8 mouse cellular contexts compared by ENCODE assay signal in genomic region chr8:110618391-110619207, GRCm38 (mm10). TPM values are rescaled to one million over a fixed set of nuclear protein-coding genes. Genes with fewer than 3 reads are reported as not detected.
DNase-seq lines count a peak whose midpoint lies in the region; ATAC-seq and TF ChIP-seq lines count a peak whose summit lies in the region.

Gene Vac14 (plus strand): TSS chr8:110618585.

- peak within 1 kb of the TSS; percentile 88 for H3K27ac ChIP-seq in gastrocnemius, adult 2 months
- H3K27ac ChIP-seq in hindbrain, postnatal 0 days = peak within 1 kb of the TSS; percentile 77
- H3K27ac ChIP-seq in left cerebral cortex, adult 2 months = peak within 1 kb of the TSS; percentile 69

- peak; percentile 87 for ATAC-seq in common myeloid progenitor, adult 5-6 weeks (replicated peaks; ENCODE audit: low read depth, poor library complexity, severe bottlenecking)
- peak; percentile 97 for ATAC-seq in hindbrain, postnatal 0 days
- ATAC-seq in megakaryocyte, adult 5-6 weeks (ENCODE audit: poor library complexity, severe bottlenecking) = peak; percentile 93

- DNase-seq in ZHBTc4 (ENCODE audit: low read depth, low spot score) = peak; percentile 98
- DNase-seq in gastrocnemius, adult 2 months = peak; percentile 99
- DNase-seq in hindbrain, postnatal 0 days (ENCODE audit: low spot score) = peak; percentile 98
- peak; percentile 96 to 97 for DNase-seq in left cerebral cortex, adult 2 months (ENCODE audit: extremely low spot score in 1 of 2, low spot score in 2 of 2)
- peak; percentile 98 to 99 for DNase-seq in right cerebral cortex, adult 2 months (ENCODE audit: low spot score in 2 of 2)
- DNase-seq in urinary bladder, postnatal 14 days (ENCODE audit: low spot score) = peak; percentile 98

- peak within 1 kb of the TSS; percentile 77 for H3K4me3 ChIP-seq in gastrocnemius, adult 2 months
- H3K4me3 ChIP-seq in hindbrain, postnatal 0 days (ENCODE audit: low read length) = peak within 1 kb of the TSS; percentile 94
- peak within 1 kb of the TSS; percentile 99 for H3K4me3 ChIP-seq in left cerebral cortex, adult 2 months

- intact Hi-C loops in gastrocnemius, adult 2 months (cut with DNase I) = loop anchor here (10.0 kb wide), 1 partner anchor 404 kb away; the partner anchor contains the start of gene Cmtr2
- intact Hi-C loops in left cerebral cortex, adult 2 months (cut with DNase I) = no loop called here

- peak within 1 kb of the TSS; percentile 90 for H3K4me2 ChIP-seq in hindbrain, postnatal 0 days (ENCODE audit: low read depth, low read length)

- under 1% methylated on average over 55 of the region's 67 CpGs for WGBS in hindbrain, postnatal 0 days

- peak within 1 kb of the TSS; percentile 79 for H3K9ac ChIP-seq in hindbrain, postnatal 0 days (replicated peaks; ENCODE audit: low read length)

- no peaks in the 10 kb centered on the region for H3K9me3 ChIP-seq in hindbrain, postnatal 0 days (ENCODE audit: low read length)

- no peaks in the 10 kb centered on the region for H3K36me3 ChIP-seq in hindbrain, postnatal 0 days (ENCODE audit: insufficient read depth, low read length)

- H3K4me1 ChIP-seq in hindbrain, postnatal 0 days (ENCODE audit: insufficient read depth, low read length) = peaks cover 12% of the 10 kb centered on the region

- TF ChIP-seq CTCF in gastrocnemius, adult 2 months (IDR thresholded peaks at IDR 0.05) = no peak
- no peak for TF ChIP-seq CTCF in hindbrain, postnatal 0 days (IDR thresholded peaks at IDR 0.05; ENCODE audit: low read depth)
- TF ChIP-seq CTCF in left cerebral cortex, adult 2 months (IDR thresholded peaks at IDR 0.05) = no peak

- no peaks in the 10 kb centered on the region for H3K27me3 ChIP-seq in hindbrain, postnatal 0 days (ENCODE audit: insufficient read depth, low read length)

RNA-seq across cellular contexts. Expression of gene Vac14, which starts in this region (rescaled TPM):
- total RNA-seq in common myeloid progenitor, adult 5-6 weeks (2017) = 19.8 and 20.3 TPM in 2 replicates
- total RNA-seq in gastrocnemius, adult 2 months (2021) = 10 to 100 TPM; 15.6 to 18.2 TPM
- 42.1 and 44.1 TPM in 2 replicates for total RNA-seq in hindbrain, postnatal 0 days (2014; rRNA removed)
- 22.4 and 26.1 TPM in 2 replicates for polyA plus RNA-seq in hindbrain, postnatal 0 days (2015; fragmentation: Nextera tagmentation; extraction: Ambion mirVana)
- 10 to 100 TPM; 25.4 to 26.1 TPM for total RNA-seq in left cerebral cortex, adult 2 months (2021)
- 36.1 and 37.6 TPM in 2 replicates for total RNA-seq in megakaryocyte, adult 5-6 weeks (2015)
- 24.3 and 25.5 TPM in 2 replicates for total RNA-seq in megakaryocyte, adult 5-6 weeks (2017)

Comparison
In these comparisons a context has a peak if more than half of its experiments do, and no peak if none do; other contexts are left out.
1. Peak in every context shown above with its lines: DNase-seq, ATAC-seq, H3K4me3 ChIP-seq and H3K27ac ChIP-seq.